Mouse (Mus musculus) limb, embryonic 14.5 days (tissue): ENCODE measurements around the gene Fzd9. TPM values are rescaled to one million over a fixed set of nuclear protein-coding genes. Genes with fewer than 3 reads are reported as not detected.

Experiments
- ATAC-seq: fragments of 200-750 bp; cut with Nextera tagmentation; 2 replicates; pipeline ENCODE4 v1.8.0; 2017; ENCODE audit warnings: low read depth, moderate number of reproducible peaks, moderate TSS enrichment; ENCODE audit not compliant: low FRiP score
- DNase-seq: peaks from one replicate; pipeline ENCODE4 v3.0.0-alpha.2; 2015; ENCODE audit warnings: low spot score
- H3K27ac ChIP-seq: fragments of 300-500 bp; sonication (generic); replicated peaks from 2 replicates; pipeline ENCODE4 v1.5.1; 2014; ENCODE audit warnings: low read depth, mild to moderate bottlenecking, low read length, moderate library complexity, mixed read lengths
- H3K27me3 ChIP-seq: fragments of 300-500 bp; sonication (generic); 2 replicates; pipeline ENCODE4 v1.6.1; 2014; ENCODE audit warnings: low read length, mixed read lengths; ENCODE audit not compliant: control insufficient read depth, insufficient read depth
- H3K36me3 ChIP-seq: fragments of 300-500 bp; sonication (generic); 2 replicates; pipeline ENCODE4 v1.6.1; 2014; ENCODE audit warnings: mild to moderate bottlenecking, low read length, moderate library complexity, mixed read lengths; ENCODE audit not compliant: control insufficient read depth, insufficient read depth
- H3K4me1 ChIP-seq: fragments of 300-500 bp; sonication (generic); 2 replicates; pipeline ENCODE4 v1.6.1; 2014; ENCODE audit warnings: antibody characterized with exemption, low read length, mixed read lengths; ENCODE audit not compliant: control insufficient read depth, insufficient read depth
- H3K4me2 ChIP-seq: fragments of 300-500 bp; sonication (generic); replicated peaks from 2 replicates; pipeline ENCODE4 v1.6.1; 2014; ENCODE audit warnings: low read depth, mild to moderate bottlenecking, low read length, moderate library complexity; ENCODE audit not compliant: severe bottlenecking
- H3K4me3 ChIP-seq: fragments of 300-500 bp; sonication (generic); replicated peaks from 2 replicates; pipeline ENCODE4 v1.5.1; 2014; ENCODE audit warnings: low read length
- H3K9ac ChIP-seq: fragments of 300-500 bp; sonication (generic); 2 replicates; pipeline ENCODE4 v1.6.1; 2014; ENCODE audit warnings: mild to moderate bottlenecking, low read depth, low read length, moderate library complexity; ENCODE audit not compliant: severe bottlenecking
- H3K9me3 ChIP-seq: fragments of 300-500 bp; sonication (generic); 2 replicates; pipeline ENCODE4 v1.6.1; 2016; ENCODE audit warnings: low read length; ENCODE audit not compliant: control insufficient read depth
- POLR2A ChIP-seq: fragments of 200-500 bp; IDR thresholded peaks from 2 replicates; pipeline ENCODE4 v1.8.0; 2012; ENCODE audit warnings: inconsistent platforms, mild to moderate bottlenecking, moderate library complexity, borderline replicate concordance; ENCODE audit not compliant: insufficient read depth, insufficient read length; ENCODE audit errors: extremely low read depth
- WGBS: fragments of 180-500 bp; shearing (Covaris S2); extraction: QIAGEN DNeasy Blood & Tissue Kit; methylation state at CpG from one replicate; pipeline ENCODE4 v1.1.7; 2014; 5-methylcytosine and 5-hydroxymethylcytosine counted together
- polyA plus RNA-seq, 2 experiments: library from polyadenylated mRNA; depleted of rRNA in 1 of 2; stranded (reverse) in 1 of 2; unstranded in 1 of 2; fragments of >200 nt; fragmentation: Nextera tagmentation in 1 of 2; extraction: Ambion mirVana in 1 of 2; gene quantifications; 2 replicates each; pipeline versions ENCODE4 v1.2.1 to v1.2.3; 2012 to 2014

The Fzd9 gene
- polyA plus RNA-seq (2012; rRNA removed) (31.2 and 50.0 TPM in 2 replicates), polyA plus RNA-seq (2014; fragmentation: Nextera tagmentation; extraction: Ambion mirVana) (19.4 and 23.1 TPM in 2 replicates)

DNA sequence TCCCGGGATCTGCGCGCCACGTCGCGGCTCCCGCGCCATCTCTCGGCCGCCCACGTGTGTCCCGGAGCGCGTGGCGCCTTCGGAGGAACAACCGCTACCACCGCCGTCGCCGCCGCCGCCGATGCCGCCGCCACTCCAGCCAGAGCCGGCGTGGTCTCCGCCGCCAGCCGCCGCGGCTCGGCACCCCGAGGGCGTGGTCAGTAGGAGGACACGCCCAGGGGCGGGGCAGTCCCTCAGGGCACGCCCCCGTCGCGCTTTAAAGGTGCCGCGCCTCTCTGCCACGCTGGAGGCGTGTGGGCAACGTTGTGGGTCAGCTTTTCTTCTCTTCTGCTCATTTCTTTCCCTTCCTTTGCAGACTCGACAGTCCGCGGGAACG is at the start of gene Fzd9:
Gene Fzd9 (minus strand): TSS at position 152 of the 376 bp plus-strand sequence.
- TF ChIP-seq POLR2A: 0 out of 2 replicates have a peak, but pooled peaks have one; percentile 9
- Histone ChIP-seq H3K4me1 (peaks cover 15% of the 10 kb centered on the region), H3K27me3 (peaks cover 17% of the 10 kb centered on the region), H3K9ac (peak within 1 kb of the TSS; percentile 58), H3K36me3 (peaks cover 12% of the 10 kb centered on the region), H3K4me2 (peak within 1 kb of the TSS; percentile 98), H3K27ac (no peak within 1 kb of the TSS), H3K9me3 (no peaks in the 10 kb centered on the region), H3K4me3 (peak within 1 kb of the TSS; percentile 67)
- 5% methylated on average over 42 of the region's 51 CpGs for WGBS
- ATAC-seq: peak; percentile 89
- peak; percentile 91 for DNase-seq

DNA sequence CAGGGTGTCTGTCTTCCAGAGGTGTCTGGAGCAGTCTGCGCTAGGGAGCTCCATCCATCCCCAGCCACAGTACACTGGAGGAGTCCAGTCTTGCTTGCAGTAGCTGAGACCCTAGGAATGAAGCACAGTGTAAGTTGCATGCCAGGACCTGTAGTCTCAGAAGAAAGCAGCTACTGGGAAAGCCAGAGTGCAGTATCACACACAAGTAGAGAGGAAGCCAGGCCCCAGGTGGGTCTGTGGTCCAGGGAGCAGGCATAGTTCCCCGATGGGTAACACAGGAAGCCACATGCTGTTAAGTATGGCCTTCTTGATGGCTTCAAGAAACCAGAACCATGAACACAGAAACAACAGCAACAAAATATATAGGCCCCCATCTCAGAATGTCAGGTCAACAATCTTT is 41.0 kb upstream of the Fzd9 start:
- WGBS: 70% methylated on average over 2 of the region's 2 CpGs
- no peak overlapping the region for H3K27ac ChIP-seq

DNA sequence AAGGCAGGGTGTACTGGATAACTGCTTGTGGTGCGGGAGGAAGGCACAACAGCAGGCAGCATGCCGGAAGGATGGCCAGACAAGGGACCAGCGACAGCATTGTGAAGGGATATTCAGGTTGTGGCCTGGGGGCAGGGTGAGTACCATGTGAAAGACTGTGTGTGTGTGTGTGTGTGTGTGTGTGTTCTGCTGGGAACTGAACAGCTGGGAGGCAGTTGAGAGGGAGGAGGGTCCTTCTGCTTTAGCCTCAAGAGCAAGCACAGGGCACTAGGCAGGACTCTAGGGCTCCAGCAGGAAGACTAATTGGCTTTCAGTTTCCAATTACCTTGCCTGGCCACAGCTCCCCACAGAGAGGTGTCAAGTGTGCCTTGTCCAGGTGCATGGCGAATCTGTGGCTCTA is 40.2 kb upstream of the Fzd9 start:
- no peak for TF ChIP-seq POLR2A
- 39% methylated on average over 4 of the region's 4 CpGs for WGBS
- Histone ChIP-seq H3K27ac (no peak overlapping the region), H3K27me3 (no peaks in the 10 kb centered on the region), H3K4me2 (no peak overlapping the region), H3K9ac (no peak overlapping the region), H3K9me3 (no peaks in the 10 kb centered on the region), H3K4me1 (no peaks in the 10 kb centered on the region), H3K36me3 (no peaks in the 10 kb centered on the region), H3K4me3 (no peak overlapping the region)
- DNase-seq (no peak), ATAC-seq (no peak; the same call in 1 of the 2 replicates)

More for the DNA sequence above, 41.0 kb upstream of the Fzd9 start:
- no peaks in the 10 kb centered on the region for H3K4me1 ChIP-seq
- no peaks in the 10 kb centered on the region for H3K27me3 ChIP-seq
- no peak overlapping the region for H3K4me2 ChIP-seq
- no peak for TF ChIP-seq POLR2A
- ATAC-seq (no peak), DNase-seq (no peak)
- no peak overlapping the region for H3K4me3 ChIP-seq
- H3K36me3 ChIP-seq: no peaks in the 10 kb centered on the region
- H3K9me3 ChIP-seq: no peaks in the 10 kb centered on the region
- H3K9ac ChIP-seq: no peak overlapping the region

DNA sequence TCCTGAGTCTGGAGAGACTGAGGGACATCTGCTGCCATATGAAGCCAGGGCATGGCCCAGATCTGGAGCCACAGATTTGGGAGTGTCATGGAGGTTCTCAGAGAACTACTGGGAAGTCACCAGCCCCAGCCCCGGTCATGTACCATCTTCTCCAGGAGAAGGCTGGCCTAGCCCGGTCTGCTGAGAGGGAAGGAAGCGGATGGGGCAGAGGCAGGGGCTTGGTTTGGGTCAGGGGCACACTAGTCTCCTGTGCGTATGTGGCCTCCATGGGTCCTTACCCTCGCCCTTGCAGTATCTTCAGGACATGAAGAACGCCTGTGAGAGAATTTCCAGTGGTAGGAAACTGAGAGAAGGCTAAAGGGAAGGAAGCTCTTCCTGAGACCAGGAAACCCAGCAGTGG is 39.7 kb upstream of the Fzd9 start:
- Histone ChIP-seq H3K4me1 (no peaks in the 10 kb centered on the region), H3K36me3 (no peaks in the 10 kb centered on the region), H3K9ac (no peak overlapping the region), H3K27me3 (no peaks in the 10 kb centered on the region), H3K27ac (no peak overlapping the region), H3K4me3 (no peak overlapping the region), H3K4me2 (no peak overlapping the region), H3K9me3 (no peaks in the 10 kb centered on the region)
- no peak for DNase-seq
- no peak for ATAC-seq
- 74% methylated on average over 6 of the region's 6 CpGs for WGBS
- no peak for TF ChIP-seq POLR2A

DNA sequence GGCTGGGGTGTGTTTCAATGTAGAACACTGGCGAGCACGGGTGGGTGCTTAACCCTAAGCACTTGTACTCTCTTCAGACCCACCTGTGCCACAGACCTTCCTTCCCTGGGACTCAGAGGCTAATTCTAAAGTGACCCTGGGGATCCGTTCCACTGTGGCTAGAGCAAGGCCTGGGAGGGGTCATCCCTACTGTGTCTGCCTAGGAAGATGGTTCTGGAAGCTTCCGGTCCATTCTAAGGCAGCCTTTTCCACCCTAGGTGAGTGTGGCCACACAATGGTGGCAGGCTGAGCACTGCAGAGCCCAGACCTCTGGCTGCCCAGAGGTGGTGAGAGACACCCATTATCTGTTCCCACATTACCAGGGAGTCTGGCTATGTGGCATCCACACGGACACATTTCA is 35.9 kb upstream of the Fzd9 start:
- no peaks in the 10 kb centered on the region for H3K27me3 ChIP-seq
- no peaks in the 10 kb centered on the region for H3K4me1 ChIP-seq
- no peak overlapping the region for H3K4me2 ChIP-seq
- H3K9me3 ChIP-seq: no peaks in the 10 kb centered on the region
- H3K4me3 ChIP-seq: no peak overlapping the region
- no peak overlapping the region for H3K27ac ChIP-seq
- ATAC-seq (no peak), DNase-seq (no peak)
- H3K9ac ChIP-seq: no peak overlapping the region
- no peak for TF ChIP-seq POLR2A
- no peaks in the 10 kb centered on the region for H3K36me3 ChIP-seq
- WGBS: 77% methylated on average over 5 of the region's 5 CpGs

DNA sequence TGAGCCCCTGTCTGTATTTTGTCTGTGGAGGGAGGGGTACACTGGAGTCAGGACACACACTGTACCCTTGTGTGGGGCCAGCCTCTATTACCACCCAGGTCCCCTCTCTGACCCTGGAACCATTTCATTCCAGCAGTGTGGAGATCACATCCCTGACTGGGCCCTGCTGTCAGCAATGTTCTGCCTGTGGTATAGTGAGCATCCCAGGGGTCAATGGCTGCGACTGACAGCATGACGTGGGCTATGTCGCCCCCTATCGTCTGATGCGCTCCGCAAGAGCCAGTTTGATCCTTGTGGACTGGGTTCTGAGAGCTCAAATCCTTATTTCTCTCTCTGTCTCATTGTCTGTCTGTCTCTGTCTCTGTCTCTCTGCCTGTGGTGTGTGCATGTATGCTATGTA is 35.2 kb upstream of the Fzd9 start:
- no peak overlapping the region for H3K4me2 ChIP-seq
- no peaks in the 10 kb centered on the region for H3K9me3 ChIP-seq
- H3K27me3 ChIP-seq: no peaks in the 10 kb centered on the region
- H3K4me1 ChIP-seq: no peaks in the 10 kb centered on the region
- TF ChIP-seq POLR2A: no peak
- no peak overlapping the region for H3K4me3 ChIP-seq
- H3K36me3 ChIP-seq: no peaks in the 10 kb centered on the region
- no peak overlapping the region for H3K27ac ChIP-seq
- 1% methylated on average over 6 of the region's 6 CpGs for WGBS
- ATAC-seq (peak; percentile 68), DNase-seq (peak; percentile 87)
- H3K9ac ChIP-seq: no peak overlapping the region
